Mouse (Mus musculus) ES-E14 (cell line): ENCODE data around the gene Rasl11b.

Source experiments
- CHD2 ChIP-seq: IDR thresholded peaks from 2 replicates; pipeline ENCODE4 v1.6.1; 2014; ENCODE audit warnings: mild to moderate bottlenecking, low read depth, low read length, inconsistent platforms
- HCFC1 ChIP-seq: IDR thresholded peaks from 2 replicates; pipeline ENCODE4 v1.6.1; 2012; ENCODE audit warnings: low read length, inconsistent platforms, borderline replicate concordance; ENCODE audit not compliant: insufficient read depth
- ZNF384 ChIP-seq: IDR thresholded peaks from 2 replicates; pipeline ENCODE4 v1.6.1; 2012; ENCODE audit warnings: low read depth, low read length, inconsistent platforms

- no peak for TF ChIP-seq CHD2
- TF ChIP-seq ZNF384, result no peak
- no peak for TF ChIP-seq HCFC1
Measured at GRCm38 (mm10) chr5:74208438-74208837, 13.4 kb downstream of the Rasl11b start.
